Mouse (Mus musculus) kidney, postnatal 0 days (tissue): ENCODE results near the gene Tom1l2. TPM values are rescaled to one million over a fixed set of nuclear protein-coding genes. Genes with fewer than 3 reads are reported as not detected.
A peak's percentile ranks its signal among the peaks of the same experiment; 100 is the strongest.

Experiments
- ATAC-seq: fragments of 200-750 bp; cut with Nextera tagmentation; replicated peaks from 2 replicates; pipeline ENCODE4 v1.8.0; 2017; ENCODE audit warnings: low read depth, moderate number of reproducible peaks, moderate TSS enrichment, moderate library complexity; ENCODE audit not compliant: low FRiP score
- DNase-seq: peaks from one replicate; pipeline ENCODE4 v3.0.0-alpha.2; 2016; ENCODE audit warnings: low spot score
- H3K27ac ChIP-seq: fragments of 300-500 bp; sonication (generic); 2 replicates; pipeline ENCODE4 v1.5.1; 2014; ENCODE audit warnings: mild to moderate bottlenecking
- H3K27me3 ChIP-seq: fragments of 300-500 bp; sonication (generic); 2 replicates; pipeline ENCODE4 v1.6.1; 2014; ENCODE audit warnings: low read length, mixed read lengths; ENCODE audit not compliant: insufficient read depth
- H3K36me3 ChIP-seq: fragments of 300-500 bp; sonication (generic); 2 replicates; pipeline ENCODE4 v1.6.1; 2014; ENCODE audit warnings: low read length, mixed read lengths; ENCODE audit not compliant: insufficient read depth
- H3K4me1 ChIP-seq: fragments of 300-500 bp; sonication (generic); replicated peaks from 2 replicates; pipeline ENCODE4 v1.6.1; 2014; ENCODE audit warnings: antibody characterized with exemption, low read length, mixed read lengths; ENCODE audit not compliant: insufficient read depth
- H3K4me2 ChIP-seq: fragments of 300-500 bp; sonication (generic); 2 replicates; pipeline ENCODE4 v1.6.1; 2014; ENCODE audit warnings: mild to moderate bottlenecking, low read length, moderate library complexity, mixed read lengths
- H3K4me3 ChIP-seq: fragments of 300-500 bp; sonication (generic); replicated peaks from 2 replicates; pipeline ENCODE4 v1.5.1; 2014; ENCODE audit warnings: low read depth, low read length
- H3K9ac ChIP-seq: fragments of 300-500 bp; sonication (generic); 2 replicates; pipeline ENCODE4 v1.6.1; 2014; ENCODE audit warnings: low read depth, low read length
- H3K9me3 ChIP-seq: fragments of 300-500 bp; sonication (generic); replicated peaks from 2 replicates; pipeline ENCODE4 v1.6.1; 2016; ENCODE audit warnings: low read length, inconsistent platforms, mixed read lengths
- CTCF ChIP-seq: IDR thresholded peaks from 2 replicates; pipeline ENCODE4 v1.5.1; 2016; ENCODE audit warnings: antibody characterized with exemption, low read depth, mild to moderate bottlenecking, moderate library complexity
- WGBS: fragments of 180-500 bp; shearing (Covaris S2); extraction: QIAGEN DNeasy Blood & Tissue Kit; methylation state at CpG from one replicate; pipeline ENCODE4 v1.1.7; 2014; 5-methylcytosine and 5-hydroxymethylcytosine counted together
- polyA plus RNA-seq: library from polyadenylated mRNA; unstranded; fragments of >200 nt; fragmentation: Nextera tagmentation; extraction: Ambion mirVana; gene quantifications from 2 replicates; pipeline ENCODE4 v1.2.1, GENCODE M21; 2015

The Tom1l2 gene
- polyA plus RNA-seq, 1 experiment from 2014 or later = 27.9 TPM

DNA sequence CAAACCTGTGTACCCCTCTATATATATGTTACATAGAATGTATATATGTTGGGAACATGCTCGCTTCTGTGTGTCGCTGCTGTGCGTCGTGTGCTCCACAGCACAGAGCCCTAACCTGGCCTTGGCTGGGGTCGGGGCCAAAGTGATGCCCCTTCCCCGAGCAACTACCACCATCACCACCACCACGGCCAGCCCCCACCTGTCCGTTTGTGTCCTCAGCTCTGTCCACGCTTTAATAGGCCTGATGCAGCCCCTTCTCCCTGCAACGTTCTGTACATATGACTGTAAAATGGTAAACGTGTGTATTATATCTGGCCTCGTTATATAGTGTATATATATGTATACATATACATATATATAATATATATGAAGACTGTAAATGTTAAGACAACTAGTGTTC is 154.1 kb downstream of the Tom1l2 start:
- TF ChIP-seq CTCF = no peak
- Histone ChIP-seq H3K27me3 (no peaks in the 10 kb centered on the region), H3K4me3 (no peak overlapping the region), H3K9me3 (no peaks in the 10 kb centered on the region), H3K27ac (no peak overlapping the region), H3K36me3 (peaks cover 62% of the 10 kb centered on the region), H3K4me2 (no peak overlapping the region), H3K9ac (no peak overlapping the region), H3K4me1 (no peaks in the 10 kb centered on the region)
- ATAC-seq = no peak
- no peak for DNase-seq
- 85% methylated on average over 12 of the region's 12 CpGs for WGBS

DNA sequence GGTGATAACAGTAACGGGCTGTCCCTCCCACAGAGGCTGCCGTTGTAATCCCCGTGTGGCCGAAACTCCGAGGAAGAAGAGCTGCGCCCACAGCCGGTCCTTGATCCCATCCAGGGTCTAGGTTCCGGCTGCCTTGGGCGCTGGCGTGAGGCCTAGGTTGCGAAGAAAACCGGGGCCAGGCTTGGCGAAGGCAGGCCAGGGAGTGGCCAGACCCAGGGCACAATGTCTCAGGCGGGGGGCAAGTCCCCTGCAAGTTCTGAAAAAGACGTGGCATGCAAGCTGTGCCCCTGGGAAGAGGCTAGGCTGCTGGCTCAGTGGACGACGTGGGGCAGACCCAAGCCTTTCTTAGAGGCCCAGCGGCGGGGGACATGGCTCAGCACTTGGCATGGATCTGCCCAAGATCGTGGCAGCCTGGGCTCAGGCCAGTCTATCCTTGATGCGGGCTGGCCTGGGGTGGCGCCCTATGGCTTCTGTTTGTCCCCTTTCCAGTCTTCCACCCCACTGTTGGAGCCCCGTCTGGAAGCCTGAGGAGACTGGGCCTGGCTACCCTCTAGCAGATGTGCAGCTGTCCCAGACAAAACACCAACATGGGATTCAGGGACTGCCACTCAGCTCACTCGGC is 154.6 kb downstream of the Tom1l2 start:
- H3K27ac ChIP-seq = no peak overlapping the region
- H3K4me1 ChIP-seq = no peaks in the 10 kb centered on the region
- H3K9ac ChIP-seq = no peak overlapping the region
- H3K36me3 ChIP-seq = peaks cover 58% of the 10 kb centered on the region
- no peak overlapping the region for H3K4me2 ChIP-seq
- ATAC-seq (no peak), DNase-seq (no peak)
- no peaks in the 10 kb centered on the region for H3K27me3 ChIP-seq
- WGBS = 83% methylated on average over 24 of the region's 24 CpGs
- no peak overlapping the region for H3K4me3 ChIP-seq
- TF ChIP-seq CTCF = no peak
- H3K9me3 ChIP-seq = no peaks in the 10 kb centered on the region

DNA sequence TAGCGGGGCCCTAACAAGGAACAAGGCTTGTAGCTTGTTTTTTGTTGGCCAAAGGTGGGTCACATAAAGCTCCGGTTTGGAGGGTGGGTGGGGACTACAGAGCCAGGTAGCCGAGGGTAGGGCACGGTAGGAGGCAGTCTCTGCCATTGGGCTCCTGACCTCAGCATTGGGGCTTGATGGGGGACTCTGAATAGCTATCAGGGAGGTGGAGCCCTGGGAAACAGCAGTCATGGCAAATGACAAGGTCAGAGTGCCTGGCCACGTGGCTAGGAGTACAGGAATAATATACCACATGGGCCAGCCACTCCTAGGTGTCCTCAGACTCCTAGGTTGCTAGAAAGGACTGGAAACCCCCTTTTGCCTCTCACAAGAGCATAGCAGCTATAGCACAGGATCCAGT is 156.4 kb downstream of the Tom1l2 start:
- no peak overlapping the region for H3K4me2 ChIP-seq
- 83% methylated on average over 5 of the region's 5 CpGs for WGBS
- TF ChIP-seq CTCF = no peak
- H3K4me1 ChIP-seq = no peaks in the 10 kb centered on the region
- peaks cover 46% of the 10 kb centered on the region for H3K36me3 ChIP-seq
- H3K9ac ChIP-seq = no peak overlapping the region
- H3K27ac ChIP-seq = no peak overlapping the region
- no peaks in the 10 kb centered on the region for H3K9me3 ChIP-seq
- no peak overlapping the region for H3K4me3 ChIP-seq
- no peaks in the 10 kb centered on the region for H3K27me3 ChIP-seq
- ATAC-seq (no peak), DNase-seq (no peak)

- Histone ChIP-seq H3K4me3 (no peak overlapping the region), H3K27ac (no peak overlapping the region), H3K27me3 (no peaks in the 10 kb centered on the region), H3K4me1 (no peaks in the 10 kb centered on the region), H3K36me3 (peaks cover 44% of the 10 kb centered on the region), H3K9me3 (no peaks in the 10 kb centered on the region), H3K9ac (no peak overlapping the region), H3K4me2 (no peak overlapping the region)
- TF ChIP-seq CTCF = peak; percentile 69
- ATAC-seq = no peak
- no peak for DNase-seq
Measured at GRCm38 (mm10) chr11:60195108-60195507, 157.6 kb downstream of the Tom1l2 start.

- WGBS = 70% methylated on average over 4 of the region's 4 CpGs
- Histone ChIP-seq H3K4me3 (no peak overlapping the region), H3K9me3 (no peaks in the 10 kb centered on the region), H3K36me3 (peaks cover 48% of the 10 kb centered on the region), H3K4me1 (no peaks in the 10 kb centered on the region), H3K27me3 (no peaks in the 10 kb centered on the region), H3K9ac (no peak overlapping the region), H3K4me2 (no peak overlapping the region), H3K27ac (no peak overlapping the region)
- TF ChIP-seq CTCF = no peak
- ATAC-seq (no peak), DNase-seq (no peak)
Measured at GRCm38 (mm10) chr11:60193556-60193955, 159.1 kb downstream of the Tom1l2 start.

GRCm38 (mm10) chr11:60192534-60192933 is 160.2 kb downstream of the Tom1l2 start:
- no peaks in the 10 kb centered on the region for H3K9me3 ChIP-seq
- TF ChIP-seq CTCF = no peak
- no peaks in the 10 kb centered on the region for H3K27me3 ChIP-seq
- H3K4me1 ChIP-seq = no peaks in the 10 kb centered on the region
- H3K4me3 ChIP-seq = no peak overlapping the region
- no peak for ATAC-seq
- peaks cover 50% of the 10 kb centered on the region for H3K36me3 ChIP-seq
- H3K9ac ChIP-seq = no peak overlapping the region
- H3K4me2 ChIP-seq = no peak overlapping the region
- WGBS = 68% methylated on average over 6 of the region's 6 CpGs
- no peak for DNase-seq
- no peak overlapping the region for H3K27ac ChIP-seq
